Mouse (Mus musculus): ENCODE data around the gene Cse1l.

Cse1l gene

GRCm38 (mm10) chr2:166905711-166906522 lies at the start of gene Cse1l:
Cse1l (plus strand) TSS chr2:166906040.
- DNase-seq (ENCODE audit: low spot score), result peak; percentile 99

GRCm38 (mm10) chr2:166856366-166856765 lies 49.5 kb upstream of the Cse1l start:
- DNase-seq (ENCODE audit: low spot score), result no peak

- DNase-seq (ENCODE audit: low spot score), result peak; percentile 35
These were observed 48.7 kb upstream of the Cse1l start for GRCm38 (mm10) chr2:166857118-166857517.

- DNase-seq (ENCODE audit: low spot score), result no peak
These were observed 46.6 kb upstream of the Cse1l start for GRCm38 (mm10) chr2:166859214-166859613.

- DNase-seq (ENCODE audit: low spot score), result no peak
These were observed 43.3 kb upstream of the Cse1l start for GRCm38 (mm10) chr2:166862505-166862904.

- no peak for DNase-seq (ENCODE audit: low spot score)
These were observed 40.4 kb upstream of the Cse1l start for GRCm38 (mm10) chr2:166865476-166865875.

GRCm38 (mm10) chr2:166870271-166870865 lies 35.5 kb upstream of the Cse1l start:
- DNase-seq (ENCODE audit: low spot score), result no peak

GRCm38 (mm10) chr2:166870899-166871298 lies 34.9 kb upstream of the Cse1l start:
- DNase-seq (ENCODE audit: low spot score), result no peak

GRCm38 (mm10) chr2:166874675-166875280 lies 31.1 kb upstream of the Cse1l start:
- DNase-seq (ENCODE audit: low spot score), result no peak

GRCm38 (mm10) chr2:166875561-166875960 lies 30.3 kb upstream of the Cse1l start:
- no peak for DNase-seq (ENCODE audit: low spot score)

- DNase-seq (ENCODE audit: low spot score), result no peak
These were observed 29.5 kb upstream of the Cse1l start for GRCm38 (mm10) chr2:166876331-166876730.

- DNase-seq (ENCODE audit: low spot score), result no peak
These were observed 20.8 kb upstream of the Cse1l start for GRCm38 (mm10) chr2:166885066-166885465.

GRCm38 (mm10) chr2:166885619-166886018 lies 20.2 kb upstream of the Cse1l start:
- no peak for DNase-seq (ENCODE audit: low spot score)

- no peak for DNase-seq (ENCODE audit: low spot score)
These were observed 19.6 kb upstream of the Cse1l start for GRCm38 (mm10) chr2:166886231-166886630.

- peak; percentile 34 for DNase-seq (ENCODE audit: low spot score)
These were observed 18.0 kb upstream of the Cse1l start for GRCm38 (mm10) chr2:166887816-166888215.

GRCm38 (mm10) chr2:166891366-166891880 lies 14.4 kb upstream of the Cse1l start:
- DNase-seq (ENCODE audit: low spot score), result no peak

- no peak for DNase-seq (ENCODE audit: low spot score)
These were observed 13.6 kb upstream of the Cse1l start for GRCm38 (mm10) chr2:166892158-166892680.

GRCm38 (mm10) chr2:166893036-166893435 lies 12.8 kb upstream of the Cse1l start:
- DNase-seq (ENCODE audit: low spot score), result no peak

GRCm38 (mm10) chr2:166896368-166896767 lies 9.5 kb upstream of the Cse1l start:
- no peak for DNase-seq (ENCODE audit: low spot score)

- no peak for DNase-seq (ENCODE audit: low spot score)
These were observed 8.9 kb upstream of the Cse1l start for GRCm38 (mm10) chr2:166896974-166897373.

- no peak for DNase-seq (ENCODE audit: low spot score)
These were observed 6.7 kb upstream of the Cse1l start for GRCm38 (mm10) chr2:166899161-166899560.

- DNase-seq (ENCODE audit: low spot score), result no peak
These were observed 6.1 kb upstream of the Cse1l start for GRCm38 (mm10) chr2:166899746-166900145.
